Mouse (Mus musculus): ENCODE measurements around the gene Znrd1as.

Gene Znrd1as

GRCm38 (mm10) chr17:36997033-36997735, 38.8 kb downstream of the Znrd1as start:
- DNase-seq (ENCODE audit: low spot score in 2 of 2), result peak; percentile 57 to 88

GRCm38 (mm10) chr17:36998477-36998876, 40.1 kb downstream of the Znrd1as start:
- DNase-seq (ENCODE audit: low spot score in 2 of 2), result no peak

GRCm38 (mm10) chr17:37000863-37001262, 42.5 kb downstream of the Znrd1as start, which contains the start of gene Zfp57:
Zfp57 (plus strand) TSS chr17:37001163.
- DNase-seq (ENCODE audit: low spot score in 2 of 2), result no peak

GRCm38 (mm10) chr17:37002364-37003330, 44.3 kb downstream of the Znrd1as start:
- peak; percentile 43 to 63 for DNase-seq (ENCODE audit: low spot score in 2 of 2)

GRCm38 (mm10) chr17:37003366-37003765, 45.0 kb downstream of the Znrd1as start:
- DNase-seq (ENCODE audit: low spot score in 2 of 2), result no peak

- no peak for DNase-seq (ENCODE audit: low spot score in 2 of 2)
Measured at GRCm38 (mm10) chr17:37008161-37008560, 49.8 kb downstream of the Znrd1as start.

GRCm38 (mm10) chr17:37009460-37010042, 51.2 kb downstream of the Znrd1as start:
- DNase-seq (ENCODE audit: low spot score in 2 of 2), result no peak

- no peak for DNase-seq (ENCODE audit: low spot score in 2 of 2)
Measured at GRCm38 (mm10) chr17:37011719-37012118, 53.3 kb downstream of the Znrd1as start.

- no peak for DNase-seq (ENCODE audit: low spot score in 2 of 2)
Measured at GRCm38 (mm10) chr17:37012141-37012540, 53.7 kb downstream of the Znrd1as start.

All from urinary bladder, postnatal 4 days (tissue).